Mouse (Mus musculus) hindbrain, embryonic 12.5 days (tissue): Measurements from ENCODE around the gene Pak3. TPM values are rescaled to one million over a fixed set of nuclear protein-coding genes. Genes with fewer than 3 reads are reported as not detected.

Source experiments
- ATAC-seq: fragments of 200-750 bp; cut with Nextera tagmentation; 2 replicates; pipeline ENCODE4 v1.8.0; 2017; ENCODE audit warnings: moderate TSS enrichment; ENCODE audit not compliant: low FRiP score
- H3K27ac ChIP-seq: fragments of 300-500 bp; sonication (generic); 2 replicates; pipeline ENCODE4 v1.5.1; 2016; ENCODE audit warnings: mild to moderate bottlenecking
- H3K27me3 ChIP-seq: fragments of 300-500 bp; sonication (generic); 2 replicates; pipeline ENCODE4 v1.6.1; 2016; ENCODE audit warnings: mild to moderate bottlenecking
- H3K36me3 ChIP-seq: fragments of 300-500 bp; sonication (generic); 2 replicates; pipeline ENCODE4 v1.6.1; 2016; ENCODE audit warnings: mild to moderate bottlenecking
- H3K4me1 ChIP-seq: fragments of 300-500 bp; sonication (generic); 2 replicates; pipeline ENCODE4 v1.6.1; 2016
- H3K4me2 ChIP-seq: fragments of 300-500 bp; sonication (generic); replicated peaks from 2 replicates; pipeline ENCODE4 v1.6.1; 2016; ENCODE audit warnings: mild to moderate bottlenecking
- H3K4me3 ChIP-seq: fragments of 300-500 bp; sonication (generic); 2 replicates; pipeline ENCODE4 v1.5.1; 2016; ENCODE audit warnings: mild to moderate bottlenecking
- H3K9ac ChIP-seq: fragments of 300-500 bp; sonication (generic); 2 replicates; pipeline ENCODE4 v1.6.1; 2016; ENCODE audit warnings: mild to moderate bottlenecking, moderate library complexity
- H3K9me3 ChIP-seq: fragments of 300-500 bp; sonication (generic); replicated peaks from 2 replicates; pipeline ENCODE4 v1.6.1; 2016; ENCODE audit warnings: mild to moderate bottlenecking
- WGBS: fragments of 180-500 bp; shearing (Covaris S2); methylation state at CpG from one replicate; pipeline ENCODE4 v1.1.7; 2016; 5-methylcytosine and 5-hydroxymethylcytosine counted together
- polyA plus RNA-seq: library from polyadenylated mRNA; unstranded; fragments of >200 nt; fragmentation: Nextera tagmentation; extraction: Ambion mirVana; gene quantifications from 2 replicates; pipeline ENCODE4 v1.2.1, GENCODE M21; 2016

Gene Pak3
- polyA plus RNA-seq, 1 experiment from 2014 or later, result 81.5 TPM

- Histone ChIP-seq H3K9me3 (no peaks in the 10 kb centered on the region), H3K4me1 (no peaks in the 10 kb centered on the region), H3K27ac (no peak overlapping the region), H3K9ac (no peak overlapping the region), H3K4me2 (no peak overlapping the region), H3K27me3 (peaks cover 8% of the 10 kb centered on the region; the same call in 1 of the 2 replicates), H3K4me3 (no peak overlapping the region), H3K36me3 (no peaks in the 10 kb centered on the region)
- 56% methylated on average over 3 of the region's 3 CpGs for WGBS
- ATAC-seq, result no peak
Measured at GRCm38 (mm10) chrX:143668242-143668641, 149.9 kb downstream of the Pak3 start.

GRCm38 (mm10) chrX:143678566-143678965, 160.2 kb downstream of the Pak3 start:
- ATAC-seq, result no peak
- WGBS, result 79% methylated on average over 2 of the region's 2 CpGs
- Histone ChIP-seq H3K27ac (no peak overlapping the region), H3K36me3 (no peaks in the 10 kb centered on the region), H3K9ac (no peak overlapping the region), H3K4me3 (no peak overlapping the region), H3K4me1 (no peaks in the 10 kb centered on the region), H3K9me3 (no peaks in the 10 kb centered on the region), H3K27me3 (no peaks in the 10 kb centered on the region), H3K4me2 (no peak overlapping the region)

DNA sequence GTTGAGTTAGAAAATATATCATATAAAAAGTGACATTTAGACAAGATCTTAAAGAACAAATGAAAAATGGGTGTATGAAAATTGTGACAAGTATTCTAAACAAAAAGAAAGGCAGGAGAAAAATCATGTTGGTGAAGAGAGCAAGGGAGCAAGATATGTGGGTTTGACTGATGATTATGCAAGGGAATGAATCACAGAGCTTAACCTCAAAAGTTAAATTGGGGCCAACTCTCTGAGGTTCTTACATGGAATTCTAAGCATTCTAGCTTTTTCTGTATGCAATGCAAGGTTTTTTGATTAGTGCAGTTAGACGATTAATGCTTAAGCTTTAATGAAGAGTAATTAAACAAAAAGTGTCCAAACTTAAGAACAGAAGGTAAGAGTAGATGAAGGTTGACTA, 203.9 kb downstream of the Pak3 start:
- Histone ChIP-seq H3K36me3 (no peaks in the 10 kb centered on the region), H3K4me2 (no peak overlapping the region), H3K9me3 (no peaks in the 10 kb centered on the region), H3K4me3 (no peak overlapping the region), H3K27me3 (no peaks in the 10 kb centered on the region), H3K4me1 (no peaks in the 10 kb centered on the region), H3K27ac (no peak overlapping the region), H3K9ac (no peak overlapping the region)
- no peak for ATAC-seq
- WGBS, result 100% methylated on average over 1 of the region's 1 CpGs

DNA sequence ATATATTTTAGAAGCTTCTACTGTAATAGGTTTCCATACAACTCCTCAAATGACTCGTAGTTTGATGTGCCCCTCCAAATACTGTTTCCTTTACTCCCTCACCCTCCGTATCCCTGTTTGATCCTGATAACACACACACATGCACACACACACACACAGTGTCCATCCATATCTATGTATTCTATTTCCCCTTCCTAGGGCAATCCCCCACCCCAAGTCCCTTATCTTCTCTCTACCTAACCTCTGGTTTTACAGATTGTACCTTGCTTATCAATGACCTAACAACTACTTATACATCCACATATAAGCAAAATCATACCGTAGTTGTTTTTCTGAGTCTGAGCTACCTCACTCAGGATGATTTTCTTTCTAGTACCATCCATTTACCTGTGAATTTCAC, 207.0 kb downstream of the Pak3 start:
- Histone ChIP-seq H3K4me1 (no peaks in the 10 kb centered on the region), H3K36me3 (no peaks in the 10 kb centered on the region), H3K4me3 (no peak overlapping the region), H3K9me3 (no peaks in the 10 kb centered on the region), H3K27ac (no peak overlapping the region), H3K4me2 (no peak overlapping the region), H3K27me3 (no peaks in the 10 kb centered on the region), H3K9ac (no peak overlapping the region)
- WGBS, result 87% methylated on average over 3 of the region's 3 CpGs
- no peak for ATAC-seq

- Histone ChIP-seq H3K4me1 (no peaks in the 10 kb centered on the region), H3K36me3 (no peaks in the 10 kb centered on the region), H3K4me3 (no peak overlapping the region), H3K4me2 (no peak overlapping the region), H3K9ac (no peak overlapping the region), H3K9me3 (no peaks in the 10 kb centered on the region), H3K27me3 (no peaks in the 10 kb centered on the region), H3K27ac (no peak overlapping the region)
- 44% methylated on average over 4 of the region's 4 CpGs for WGBS
- ATAC-seq, result no peak
Measured at GRCm38 (mm10) chrX:143736035-143736434, 217.6 kb downstream of the Pak3 start.

- Histone ChIP-seq H3K4me2 (no peak overlapping the region), H3K9me3 (no peaks in the 10 kb centered on the region), H3K36me3 (no peaks in the 10 kb centered on the region), H3K4me3 (no peak overlapping the region), H3K9ac (no peak overlapping the region), H3K27me3 (no peaks in the 10 kb centered on the region), H3K27ac (no peak overlapping the region), H3K4me1 (no peaks in the 10 kb centered on the region)
- 17% methylated on average over 2 of the region's 2 CpGs for WGBS
- ATAC-seq, result no peak
Measured at GRCm38 (mm10) chrX:143739171-143739570, 220.8 kb downstream of the Pak3 start.

DNA sequence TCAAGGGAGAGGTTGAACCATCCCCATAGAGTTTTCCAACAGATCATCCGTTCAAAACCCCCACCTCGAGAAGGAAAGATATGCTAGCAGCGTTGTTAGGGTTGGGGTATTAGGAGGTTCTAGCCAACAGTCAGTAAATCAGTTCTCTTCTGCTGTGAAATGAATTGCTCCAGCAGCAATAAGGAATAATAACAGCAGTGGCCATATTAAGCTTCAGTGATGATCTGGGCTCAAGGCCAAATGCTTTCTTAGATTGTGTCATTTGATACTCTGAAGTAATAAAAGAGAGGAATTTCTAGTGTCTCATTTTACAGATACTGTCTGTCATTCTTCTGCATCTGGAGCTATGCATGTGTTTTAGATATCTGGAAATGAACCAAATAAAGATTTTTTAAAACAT, 244.2 kb downstream of the Pak3 start:
- Histone ChIP-seq H3K9me3 (no peaks in the 10 kb centered on the region), H3K4me1 (no peaks in the 10 kb centered on the region), H3K4me3 (no peak overlapping the region), H3K27me3 (no peaks in the 10 kb centered on the region), H3K9ac (no peak overlapping the region), H3K4me2 (no peak overlapping the region), H3K27ac (no peak overlapping the region), H3K36me3 (no peaks in the 10 kb centered on the region)
- ATAC-seq, result no peak
- 88% methylated on average over 3 of the region's 3 CpGs for WGBS

- no peaks in the 10 kb centered on the region for H3K4me1 ChIP-seq
- no peaks in the 10 kb centered on the region for H3K9me3 ChIP-seq
- no peak overlapping the region for H3K4me2 ChIP-seq
- H3K27ac ChIP-seq, result no peak overlapping the region
- H3K4me3 ChIP-seq, result no peak overlapping the region
- WGBS, result 74% methylated on average over 1 of the region's 1 CpGs
- no peaks in the 10 kb centered on the region for H3K36me3 ChIP-seq
- ATAC-seq, result no peak
- H3K27me3 ChIP-seq, result no peaks in the 10 kb centered on the region
- H3K9ac ChIP-seq, result no peak overlapping the region
Measured at GRCm38 (mm10) chrX:143815948-143816347, 297.6 kb downstream of the Pak3 start.

DNA sequence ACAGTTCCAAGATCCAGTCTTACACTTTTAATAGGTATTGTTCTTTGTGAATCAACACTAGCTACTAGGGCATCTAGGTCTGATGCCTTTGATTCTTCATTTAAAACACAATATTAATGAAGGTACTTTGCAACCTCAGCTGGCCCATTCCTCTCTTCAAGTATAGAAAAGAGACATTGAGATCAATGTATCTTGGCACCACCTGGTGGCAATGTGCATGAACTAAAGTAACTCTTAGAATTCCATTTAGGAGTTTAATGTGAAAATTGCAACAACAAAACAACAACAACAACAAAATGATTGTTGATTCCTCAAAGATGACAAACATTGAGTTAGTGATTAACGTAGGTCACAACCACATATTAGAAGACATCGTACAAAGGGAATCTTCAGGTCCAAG, 300.6 kb downstream of the Pak3 start:
- Histone ChIP-seq H3K27me3 (no peaks in the 10 kb centered on the region), H3K27ac (no peak overlapping the region), H3K4me1 (no peaks in the 10 kb centered on the region), H3K4me2 (no peak overlapping the region), H3K36me3 (no peaks in the 10 kb centered on the region), H3K4me3 (no peak overlapping the region), H3K9ac (no peak overlapping the region), H3K9me3 (no peaks in the 10 kb centered on the region)
- 88% methylated on average over 2 of the region's 2 CpGs for WGBS
- ATAC-seq, result no peak

DNA sequence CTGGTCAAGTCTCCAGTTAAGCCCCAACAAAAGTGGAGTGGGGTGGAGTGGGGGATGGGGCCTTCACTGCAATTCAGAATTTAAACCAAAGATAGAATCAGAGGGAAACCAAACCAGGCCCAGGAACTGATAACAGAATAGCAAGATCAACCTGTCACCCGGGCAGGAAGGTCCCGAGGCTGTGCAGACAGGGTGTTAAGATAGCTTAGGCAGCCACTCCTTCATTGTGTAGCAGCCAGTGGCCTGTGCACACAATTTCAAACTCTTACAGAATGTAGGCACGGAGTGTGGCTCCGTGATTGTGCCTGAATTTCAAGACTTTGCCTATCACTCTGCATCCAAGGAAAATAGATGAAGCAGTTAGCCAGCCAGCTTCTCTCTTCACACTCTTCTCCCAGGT, 308.1 kb downstream of the Pak3 start:
- no peak overlapping the region for H3K27ac ChIP-seq
- peak overlapping the region; percentile 17 for H3K4me3 ChIP-seq

DNA sequence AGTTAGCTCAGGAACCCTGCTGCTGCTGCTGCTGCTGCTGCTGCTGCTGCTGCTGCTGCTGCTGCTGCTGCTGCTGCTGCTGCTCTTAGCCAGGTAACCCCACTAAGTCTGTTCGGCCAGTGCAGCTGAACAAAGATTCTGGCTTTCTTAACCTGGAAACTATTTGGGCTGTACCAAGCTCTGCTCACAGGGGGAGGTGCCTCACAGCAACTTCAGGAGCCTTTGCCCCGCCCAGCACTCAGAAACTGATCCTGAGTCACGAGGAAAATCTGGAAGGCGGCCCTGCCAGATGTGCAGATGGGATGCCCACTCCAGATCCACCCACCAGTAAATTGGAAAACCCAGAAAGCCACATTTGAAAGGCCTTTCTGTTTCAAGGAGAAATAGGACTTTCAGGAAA, 308.8 kb downstream of the Pak3 start, which contains the start of gene Capn6:
Gene Capn6, minus strand, starts transcription at position 203 of the 400 bp plus-strand sequence.
- ATAC-seq, result no peak
- Histone ChIP-seq H3K4me3 (peak within 1 kb of the TSS; percentile 17), H3K4me1 (no peaks in the 10 kb centered on the region), H3K9me3 (no peaks in the 10 kb centered on the region), H3K36me3 (no peaks in the 10 kb centered on the region), H3K27ac (no peak within 1 kb of the TSS), H3K27me3 (no peaks in the 10 kb centered on the region), H3K9ac (no peak within 1 kb of the TSS), H3K4me2 (peak within 1 kb of the TSS; percentile 17; the same call in 1 of the 2 replicates)
- WGBS, result 51% methylated on average over 4 of the region's 4 CpGs

More for the DNA sequence above, 308.1 kb downstream of the Pak3 start:
- no peak for ATAC-seq
- Histone ChIP-seq H3K27me3 (no peaks in the 10 kb centered on the region), H3K36me3 (no peaks in the 10 kb centered on the region), H3K4me1 (no peaks in the 10 kb centered on the region), H3K4me2 (peak overlapping the region; percentile 17; the same call in 1 of the 2 replicates), H3K9ac (no peak overlapping the region), H3K9me3 (no peaks in the 10 kb centered on the region)
- 74% methylated on average over 4 of the region's 4 CpGs for WGBS

GRCm38 (mm10) chrX:143846637-143847036, 328.2 kb downstream of the Pak3 start:
- Histone ChIP-seq H3K4me1 (no peaks in the 10 kb centered on the region), H3K4me2 (no peak overlapping the region), H3K27ac (no peak overlapping the region), H3K27me3 (no peaks in the 10 kb centered on the region), H3K9me3 (no peaks in the 10 kb centered on the region), H3K36me3 (no peaks in the 10 kb centered on the region), H3K9ac (no peak overlapping the region), H3K4me3 (no peak overlapping the region)
- ATAC-seq, result no peak
- WGBS, result 71% methylated on average over 3 of the region's 3 CpGs
